Comparison of ENCODE assay signal across 16 mouse cellular contexts in genomic region chr4:53086636-53087035, GRCm38 (mm10).
"Had no signal": no experiment of that assay in that cellular context is flagged by ENCODE, and none has a peak within 500 bp of the region (broad histone marks: within the 10 kb centered on the region; RNA-seq: fewer than 3 reads in every experiment).

No protein-coding gene starts in this region.

- H3K4me1 ChIP-seq: limb, embryonic 13.5 days; liver, embryonic 12.5 days; lung, embryonic 15.5 days had no signal

- DNase-seq: layer of hippocampus, adult 9-11 months; liver; lung, adult 18-20 months; lung, postnatal 10 days; lung, postnatal 4 days; midbrain, embryonic 14.5 days; thymus, adult 18-20 months; thymus, postnatal 36 days had no signal

- H3K4me2 ChIP-seq: limb, embryonic 13.5 days; liver, embryonic 12.5 days; liver, embryonic 15.5 days; lung, embryonic 15.5 days; midbrain, embryonic 11.5 days had no signal

- H3K9me3 ChIP-seq: limb, embryonic 10.5 days; limb, embryonic 13.5 days; liver, embryonic 12.5 days; liver, embryonic 15.5 days; lung, embryonic 15.5 days had no signal

- H3K27me3 ChIP-seq: limb, embryonic 13.5 days; liver, embryonic 12.5 days; liver, embryonic 15.5 days; lung, embryonic 15.5 days had no signal

- H3K27ac ChIP-seq: limb, embryonic 10.5 days; limb, embryonic 13.5 days; liver, embryonic 12.5 days; liver, embryonic 15.5 days; lung, embryonic 15.5 days had no signal

- H3K4me3 ChIP-seq: layer of hippocampus, adult 2 months; limb, embryonic 10.5 days; limb, embryonic 13.5 days; liver, embryonic 12.5 days; liver, embryonic 15.5 days; lung, embryonic 15.5 days had no signal

- ATAC-seq: intestine, embryonic 16.5 days; liver, embryonic 12.5 days had no signal

- H3K9ac ChIP-seq: limb, embryonic 13.5 days; liver, embryonic 12.5 days; liver, embryonic 15.5 days; lung, embryonic 15.5 days had no signal
